Mouse (Mus musculus): Measurements from ENCODE around the gene Dnajc9.

Gene Dnajc9

DNA sequence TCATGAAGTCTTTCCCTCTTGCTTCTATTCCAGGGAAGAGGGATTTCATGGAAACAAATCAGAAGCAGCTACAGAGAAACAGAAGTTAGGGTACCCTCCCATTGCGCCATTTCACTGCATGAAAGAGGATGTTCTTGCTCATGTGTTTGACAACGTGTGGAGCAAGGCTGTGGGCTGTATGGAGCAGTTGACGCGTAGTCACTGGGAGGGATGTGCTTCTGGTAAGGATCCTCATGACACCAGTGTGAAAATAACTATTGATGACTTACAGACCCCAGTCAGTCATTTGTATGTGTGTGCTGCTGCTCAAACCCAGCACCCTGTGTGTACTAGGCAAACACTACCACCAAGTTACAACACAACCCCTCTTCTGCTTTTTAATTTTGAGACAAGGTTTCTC is 25.5 kb downstream of the Dnajc9 start:
- DNase-seq (ENCODE audit: low spot score), result no peak

DNA sequence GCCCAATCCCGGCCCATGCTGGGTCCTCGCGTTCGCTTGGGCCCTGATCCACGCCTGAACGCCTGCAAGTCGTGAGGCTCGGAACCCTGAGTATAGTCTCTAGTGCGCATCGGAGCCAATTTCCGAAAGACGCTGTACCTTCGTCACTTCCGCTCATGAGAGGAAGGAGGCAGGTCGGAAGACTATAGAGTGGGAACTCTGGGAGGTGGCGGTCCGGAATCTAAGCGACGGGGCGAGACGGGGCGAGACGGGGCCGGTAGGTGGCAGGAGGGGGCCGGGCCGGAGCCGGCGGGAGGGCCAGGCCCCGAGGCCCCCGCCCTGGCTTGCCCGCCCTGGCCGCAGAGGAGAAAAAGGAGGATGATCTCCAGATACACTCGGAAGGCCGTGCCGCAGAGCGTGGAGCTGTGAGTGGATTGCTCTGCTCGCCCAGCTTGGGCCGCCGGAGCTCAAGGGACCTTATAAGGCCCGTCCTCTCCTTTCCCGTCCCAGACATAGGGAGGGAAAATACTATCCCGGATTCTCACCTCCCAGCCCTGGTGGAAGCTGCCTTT is 40.6 kb downstream of the Dnajc9 start, which contains the start of the genes Ecd and Fam149b:
Ecd (minus strand) TSS at position 131 of the 551 bp plus-strand sequence.
Fam149b (plus strand) TSS at position 172 of the 551 bp plus-strand sequence.
- DNase-seq (ENCODE audit: low spot score), result peak; percentile 92

DNA sequence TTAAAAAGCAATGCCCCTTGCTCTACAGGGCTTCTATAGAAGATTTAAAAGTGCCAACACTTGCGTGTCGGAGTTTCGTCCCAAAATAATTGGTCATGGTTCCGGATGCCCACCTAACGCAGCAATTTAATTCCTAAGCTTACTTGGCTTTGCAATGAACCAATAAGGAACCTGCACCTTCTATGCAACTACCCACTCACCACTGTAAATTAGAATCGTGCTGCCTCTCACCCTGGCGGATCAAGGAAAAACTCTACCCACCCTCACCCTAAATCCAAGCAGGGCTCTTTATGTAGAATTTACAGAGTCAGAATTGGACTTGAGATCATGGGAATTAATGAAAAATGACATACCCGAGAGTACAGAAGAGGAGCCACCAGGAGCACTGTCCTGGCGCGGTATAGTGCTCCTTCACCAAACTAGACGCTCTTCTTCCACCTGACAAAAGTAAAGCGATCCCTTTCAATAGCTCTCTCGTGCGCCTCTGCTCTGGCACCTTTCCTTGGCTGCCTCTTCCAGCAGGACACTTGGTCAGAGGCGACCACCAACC is 41.2 kb downstream of the Dnajc9 start:
- peak; percentile 14 for DNase-seq (ENCODE audit: low spot score)

DNA sequence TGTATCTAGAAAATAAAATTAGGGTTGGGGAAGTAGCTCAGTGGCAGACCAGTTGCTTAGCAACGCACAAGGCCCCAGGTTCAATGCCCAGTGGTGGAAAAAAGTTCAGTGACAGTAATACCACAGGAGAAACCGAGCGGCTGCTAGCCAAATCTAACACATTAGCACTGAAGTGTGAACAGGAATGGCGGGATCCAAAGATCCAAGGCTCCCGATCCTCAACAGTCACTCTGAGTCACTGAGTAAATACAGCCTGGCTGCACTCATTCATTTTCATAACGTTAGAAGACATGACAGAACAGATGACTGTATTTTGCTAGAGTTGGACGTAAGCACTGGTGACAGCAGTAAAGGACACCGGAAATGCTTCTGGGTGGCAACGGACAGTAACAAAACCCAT is 42.8 kb downstream of the Dnajc9 start:
- DNase-seq (ENCODE audit: low spot score), result no peak

DNA sequence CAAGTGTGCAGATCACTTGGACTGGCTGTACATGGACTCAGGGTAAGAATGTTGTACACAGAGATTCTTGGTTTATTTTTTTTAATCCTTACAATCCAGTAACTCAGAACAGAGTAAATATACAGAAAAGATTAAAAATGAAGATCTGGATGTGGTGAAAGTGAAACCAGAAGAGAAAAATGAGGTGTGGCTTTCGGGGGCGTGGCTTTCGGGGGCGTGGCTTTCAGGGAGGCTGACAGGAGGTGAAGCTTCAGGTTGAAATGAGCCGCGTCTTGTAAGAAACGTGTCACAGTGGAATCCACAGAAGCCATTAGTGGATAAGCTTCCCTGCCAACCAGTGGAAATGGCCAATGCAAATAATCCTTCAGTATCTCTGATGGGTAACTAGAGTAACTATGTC is 47.8 kb downstream of the Dnajc9 start:
- no peak for DNase-seq (ENCODE audit: low spot score)

DNA sequence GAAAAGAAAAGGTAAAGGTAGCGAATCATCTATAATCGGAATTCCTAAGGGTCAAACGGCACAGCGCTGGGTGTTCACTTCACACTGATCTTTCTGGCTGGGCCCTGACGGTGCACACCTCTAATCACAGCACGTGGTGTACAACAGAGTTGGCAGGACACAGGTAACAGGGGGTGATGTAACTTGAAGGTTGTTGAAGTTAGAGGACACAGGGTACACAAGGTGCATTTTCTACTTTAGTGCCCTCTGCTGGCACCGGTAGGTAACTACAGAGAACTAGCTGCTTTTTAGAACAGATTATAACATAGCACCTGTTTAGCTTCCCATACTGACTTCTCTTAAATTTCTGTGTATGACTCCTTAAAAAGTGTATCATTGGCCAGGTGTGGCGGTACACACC is 48.6 kb downstream of the Dnajc9 start:
- DNase-seq (ENCODE audit: low spot score), result no peak

DNA sequence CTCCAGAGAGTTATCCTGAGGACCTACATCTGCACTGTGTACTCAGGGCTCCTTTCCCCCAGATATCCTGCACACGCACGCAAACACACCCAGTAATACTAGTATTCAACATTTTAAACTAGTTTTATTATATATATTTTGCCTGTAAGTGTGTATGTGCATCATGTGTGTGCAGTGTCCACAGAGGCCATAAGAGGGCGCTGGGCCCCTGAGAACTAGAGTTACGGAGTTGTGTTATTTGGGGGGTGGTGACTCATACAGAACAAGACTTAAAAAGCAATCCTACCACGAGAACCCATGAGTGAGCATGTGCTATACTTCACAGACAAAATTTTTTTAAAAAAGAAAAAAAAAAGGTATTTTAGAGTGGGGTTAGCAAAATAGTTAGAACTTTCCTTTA is 49.3 kb downstream of the Dnajc9 start:
- DNase-seq (ENCODE audit: low spot score), result no peak

All from layer of hippocampus, adult 11-12 months (tissue).